Mouse (Mus musculus): ENCODE results near the gene Calcb. TPM values are rescaled to one million over a fixed set of nuclear protein-coding genes. Genes with fewer than 3 reads are reported as not detected.

Gene Calcb
- polyA plus RNA-seq, 1 experiment = not detected

DNA sequence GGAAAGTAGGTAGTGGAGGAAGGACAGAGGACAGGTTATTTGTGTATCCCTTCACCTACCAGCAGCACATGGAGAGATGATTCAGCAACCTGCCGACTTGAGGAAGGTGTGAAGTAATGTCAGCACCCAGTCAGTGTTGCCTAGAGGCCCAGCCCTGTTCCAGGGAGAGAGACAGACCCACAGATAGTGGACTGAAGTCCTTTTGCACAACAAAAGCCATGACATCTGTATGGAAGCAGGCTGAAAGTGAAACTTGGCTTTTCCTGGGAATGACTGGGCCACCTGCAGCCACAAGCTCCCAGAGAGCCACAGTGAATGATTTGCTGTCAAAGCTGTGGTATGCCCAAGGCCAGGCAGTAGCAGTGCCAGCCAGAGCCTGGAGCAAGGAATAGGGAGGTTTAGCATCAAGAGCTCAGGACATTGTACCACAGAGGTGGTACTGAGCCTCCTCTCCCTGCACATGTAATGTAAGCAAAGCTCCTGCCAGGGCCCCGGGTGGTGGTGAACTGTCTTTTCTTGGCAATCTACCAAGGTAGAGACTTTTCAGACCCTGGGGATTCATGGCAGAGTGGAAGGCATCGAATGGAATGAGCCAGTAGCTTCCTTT is 26.3 kb downstream of the Calcb start:
- 49% methylated on average over 3 of the region's 3 CpGs for WGBS
- no peak overlapping the region for H3K4me3 ChIP-seq (ENCODE audit: insufficient read depth, low read depth, low read length)
- TF ChIP-seq CTCF (IDR thresholded peaks at IDR 0.05; ENCODE audit: insufficient read depth, low read depth, low read length) (no peak), POLR2A (IDR thresholded peaks at IDR 0.05; ENCODE audit: insufficient read depth, low read depth, low read length) (no peak)
- H3K27ac ChIP-seq (ENCODE audit: insufficient read depth, low read depth, low read length) = no peak overlapping the region
- peaks cover 9% of the 10 kb centered on the region for H3K4me1 ChIP-seq (ENCODE audit: control insufficient read depth, insufficient read depth, low read length)

DNA sequence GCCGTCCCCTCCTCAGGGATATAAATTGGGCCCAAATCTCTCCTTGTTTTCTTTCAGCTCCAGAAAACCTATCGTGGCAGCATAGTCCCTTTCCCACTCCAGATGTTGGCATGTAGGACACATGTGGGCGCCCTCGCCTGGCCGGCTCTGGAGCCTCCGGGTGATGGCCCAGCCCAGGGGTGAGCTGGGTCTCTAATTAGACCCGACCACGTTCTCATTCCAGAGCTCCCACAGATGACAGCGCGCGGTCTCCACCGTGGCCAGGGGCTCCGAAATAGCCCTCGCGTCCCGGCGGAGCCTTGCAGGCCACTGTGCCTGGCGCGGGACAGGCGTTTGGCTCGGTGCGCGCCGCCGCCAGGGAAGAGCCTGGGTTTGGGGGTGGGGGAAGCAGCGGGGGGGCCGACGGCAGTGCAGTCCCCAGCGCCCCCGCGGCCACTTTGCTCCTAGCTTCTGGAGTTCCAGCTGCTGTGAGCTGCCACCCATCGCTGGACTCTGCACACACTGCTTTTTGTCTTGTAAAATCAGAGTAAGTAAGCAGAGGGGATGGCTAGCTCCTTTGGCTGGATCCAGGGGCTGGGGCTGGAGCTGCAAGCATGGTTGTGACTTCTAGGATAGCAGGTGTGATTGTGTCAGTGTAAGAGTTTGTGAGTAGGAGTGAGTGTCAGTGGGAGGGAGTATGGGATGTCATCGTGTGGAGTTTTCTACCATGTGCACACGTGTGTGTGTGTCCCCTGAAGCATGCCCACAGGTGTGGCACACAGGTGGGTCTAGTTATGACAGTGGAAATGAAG is 27.2 kb downstream of the Calcb start:
- Histone ChIP-seq H3K4me3 (ENCODE audit: insufficient read depth, low read depth, low read length) (peak overlapping the region; percentile 34), H3K4me1 (ENCODE audit: control insufficient read depth, insufficient read depth, low read length) (peaks cover 9% of the 10 kb centered on the region), H3K27ac (ENCODE audit: insufficient read depth, low read depth, low read length) (no peak overlapping the region)
- no peak for TF ChIP-seq CTCF (IDR thresholded peaks at IDR 0.05; ENCODE audit: insufficient read depth, low read depth, low read length)
- TF ChIP-seq POLR2A (IDR thresholded peaks at IDR 0.05; ENCODE audit: insufficient read depth, low read depth, low read length) = no peak
- WGBS = 6% methylated on average over 34 of the region's 34 CpGs

DNA sequence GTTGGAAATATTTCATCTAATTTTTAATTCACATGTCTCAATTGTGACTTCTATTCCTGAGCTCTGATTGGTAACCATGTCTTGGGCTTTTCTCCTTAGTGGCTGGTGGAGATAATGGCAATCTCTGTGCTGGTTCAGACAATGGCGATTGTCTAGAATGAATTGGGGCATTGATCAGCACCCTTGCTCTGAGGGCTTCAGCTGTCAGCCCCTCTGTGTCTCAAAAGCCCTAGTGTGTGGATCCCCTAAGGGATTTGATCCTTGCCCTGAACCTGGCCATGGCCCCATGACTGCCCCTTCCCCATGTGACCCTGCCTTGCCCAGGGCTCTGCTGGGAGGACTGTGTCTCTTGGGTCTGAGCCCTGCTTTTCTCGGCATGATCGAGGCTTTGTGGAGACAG is 29.2 kb downstream of the Calcb start:
- H3K4me1 ChIP-seq (ENCODE audit: control insufficient read depth, insufficient read depth, low read length) = peaks cover 9% of the 10 kb centered on the region
- WGBS = 65% methylated on average over 3 of the region's 3 CpGs
- no peak for TF ChIP-seq POLR2A (IDR thresholded peaks at IDR 0.05; ENCODE audit: insufficient read depth, low read depth, low read length)
- H3K27ac ChIP-seq (ENCODE audit: insufficient read depth, low read depth, low read length) = no peak overlapping the region
- H3K4me3 ChIP-seq (ENCODE audit: insufficient read depth, low read depth, low read length) = no peak overlapping the region

DNA sequence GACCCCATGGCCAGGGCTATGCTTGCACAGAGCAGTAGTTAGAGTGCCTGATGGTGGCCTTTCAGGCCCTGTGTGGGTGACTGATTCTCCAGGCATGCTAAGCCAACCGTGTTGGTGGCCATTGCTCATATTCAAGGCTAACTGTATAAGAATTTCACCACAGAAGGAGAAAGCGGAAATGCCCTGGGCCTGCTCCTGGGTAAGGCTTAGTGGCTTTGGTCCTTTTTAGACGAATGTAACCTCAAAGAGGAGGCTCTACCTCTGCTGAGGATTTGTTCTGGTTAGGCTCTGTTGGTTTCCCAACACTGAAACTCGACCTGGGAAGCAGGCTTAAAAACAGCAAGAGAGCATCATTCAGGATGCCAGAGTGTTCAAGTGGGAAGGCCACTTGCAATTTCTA is 29.8 kb downstream of the Calcb start:
- TF ChIP-seq CTCF (IDR thresholded peaks at IDR 0.05; ENCODE audit: insufficient read depth, low read depth, low read length) (no peak), POLR2A (IDR thresholded peaks at IDR 0.05; ENCODE audit: insufficient read depth, low read depth, low read length) (no peak)
- H3K4me3 ChIP-seq (ENCODE audit: insufficient read depth, low read depth, low read length) = no peak overlapping the region
- no peak overlapping the region; the same call in 1 of the 2 replicates for H3K27ac ChIP-seq (ENCODE audit: insufficient read depth, low read depth, low read length)
- 74% methylated on average over 4 of the region's 4 CpGs for WGBS
- peaks cover 9% of the 10 kb centered on the region for H3K4me1 ChIP-seq (ENCODE audit: control insufficient read depth, insufficient read depth, low read length)

DNA sequence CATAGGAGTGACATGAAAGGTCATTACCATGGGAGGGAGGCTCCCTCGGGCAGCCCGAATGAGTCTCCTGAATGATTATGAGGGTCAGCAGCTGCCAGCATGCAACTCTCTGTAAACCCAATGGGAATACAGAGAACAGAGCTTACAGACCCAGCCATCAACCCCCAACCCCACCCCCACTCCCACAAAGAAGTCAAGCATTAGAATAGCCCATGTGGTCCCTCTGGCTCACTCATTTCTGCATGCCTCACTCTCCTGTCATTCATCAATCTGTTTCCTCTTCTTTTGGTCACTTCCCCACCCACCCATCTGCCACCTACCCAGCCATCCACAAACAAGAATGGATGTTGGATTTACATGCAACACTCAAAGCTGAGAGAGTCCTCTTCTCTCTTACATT is 35.0 kb downstream of the Calcb start:
- Histone ChIP-seq H3K4me3 (ENCODE audit: insufficient read depth, low read depth, low read length) (no peak overlapping the region), H3K27ac (ENCODE audit: insufficient read depth, low read depth, low read length) (no peak overlapping the region), H3K4me1 (ENCODE audit: control insufficient read depth, insufficient read depth, low read length) (no peaks in the 10 kb centered on the region)
- WGBS = 61% methylated on average over 2 of the region's 2 CpGs
- TF ChIP-seq CTCF (IDR thresholded peaks at IDR 0.05; ENCODE audit: insufficient read depth, low read depth, low read length) (no peak), POLR2A (IDR thresholded peaks at IDR 0.05; ENCODE audit: insufficient read depth, low read depth, low read length) (no peak)

DNA sequence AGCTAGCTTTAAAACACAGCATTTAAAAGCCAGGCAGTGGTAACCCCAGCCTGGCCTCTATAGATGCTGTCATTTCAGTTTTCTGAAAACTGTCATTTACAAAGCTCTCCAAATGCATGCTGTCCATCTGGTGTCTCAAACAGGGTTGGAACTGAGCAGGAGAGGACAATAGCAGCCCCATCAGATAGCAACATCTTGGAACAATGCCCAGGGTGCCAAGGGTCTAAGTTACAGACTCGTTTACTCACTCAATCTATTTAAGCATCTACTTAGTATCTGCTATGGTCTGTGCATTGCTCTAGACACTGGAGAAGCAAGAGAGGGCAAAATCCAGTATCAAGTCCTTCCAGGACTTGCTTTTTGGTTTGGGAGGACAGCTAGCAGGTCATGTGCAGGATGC is 35.8 kb downstream of the Calcb start:
- 62% methylated on average over 1 of the region's 1 CpGs for WGBS
- H3K4me1 ChIP-seq (ENCODE audit: control insufficient read depth, insufficient read depth, low read length) = no peaks in the 10 kb centered on the region
- TF ChIP-seq POLR2A (IDR thresholded peaks at IDR 0.05; ENCODE audit: insufficient read depth, low read depth, low read length) = no peak
- TF ChIP-seq CTCF (IDR thresholded peaks at IDR 0.05; ENCODE audit: insufficient read depth, low read depth, low read length) = no peak
- H3K27ac ChIP-seq (ENCODE audit: insufficient read depth, low read depth, low read length) = no peak overlapping the region
- no peak overlapping the region for H3K4me3 ChIP-seq (ENCODE audit: insufficient read depth, low read depth, low read length)

DNA sequence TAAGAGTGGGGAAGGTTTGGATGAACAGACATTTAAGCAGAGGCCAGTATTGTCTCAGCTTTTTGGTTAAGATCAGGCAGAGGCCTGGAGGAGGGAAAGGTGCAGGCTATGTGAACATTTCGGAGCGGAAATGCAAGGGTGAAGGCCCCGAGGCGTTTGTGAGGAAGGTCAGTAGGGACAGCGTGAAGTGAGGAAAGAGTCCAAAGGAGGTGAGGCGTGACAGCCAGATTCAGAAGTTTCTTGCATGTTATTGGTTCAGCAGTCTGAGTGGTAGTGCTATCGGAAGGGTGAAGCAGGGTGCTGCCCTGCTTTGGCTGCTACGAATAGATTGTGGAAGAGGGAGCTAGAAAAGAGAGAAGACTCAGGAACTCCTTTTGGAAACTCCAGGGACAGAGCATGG is 36.2 kb downstream of the Calcb start:
- Histone ChIP-seq H3K27ac (ENCODE audit: insufficient read depth, low read depth, low read length) (no peak overlapping the region), H3K4me3 (ENCODE audit: insufficient read depth, low read depth, low read length) (no peak overlapping the region), H3K4me1 (ENCODE audit: control insufficient read depth, insufficient read depth, low read length) (no peaks in the 10 kb centered on the region)
- TF ChIP-seq CTCF (IDR thresholded peaks at IDR 0.05; ENCODE audit: insufficient read depth, low read depth, low read length) = no peak
- no peak for TF ChIP-seq POLR2A (IDR thresholded peaks at IDR 0.05; ENCODE audit: insufficient read depth, low read depth, low read length)
- WGBS = 92% methylated on average over 8 of the region's 8 CpGs

DNA sequence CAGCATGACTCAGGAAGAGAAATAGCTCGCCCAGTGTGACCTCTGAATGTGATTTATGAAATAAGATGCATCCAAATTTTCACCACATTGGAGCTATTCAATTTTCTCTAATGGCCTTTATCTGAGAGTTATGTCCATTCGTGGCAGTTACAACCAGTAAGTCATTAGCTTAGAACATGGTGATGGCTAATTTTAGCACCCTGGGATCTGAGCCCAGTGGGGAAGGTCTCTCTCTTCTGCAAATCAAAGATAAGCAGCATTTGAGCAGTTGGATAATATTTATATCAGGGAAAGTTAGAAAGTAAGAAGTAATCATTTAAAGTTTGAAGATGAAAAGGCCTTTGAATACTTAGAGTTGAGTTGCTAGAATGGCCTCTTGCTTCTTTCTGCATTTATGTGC is 44.2 kb downstream of the Calcb start:
- no peak overlapping the region for H3K27ac ChIP-seq (ENCODE audit: insufficient read depth, low read depth, low read length)
- H3K4me1 ChIP-seq (ENCODE audit: control insufficient read depth, insufficient read depth, low read length) = no peaks in the 10 kb centered on the region
- 69% methylated on average over 2 of the region's 2 CpGs for WGBS
- no peak overlapping the region for H3K4me3 ChIP-seq (ENCODE audit: insufficient read depth, low read depth, low read length)
- TF ChIP-seq POLR2A (IDR thresholded peaks at IDR 0.05; ENCODE audit: insufficient read depth, low read depth, low read length) = no peak
- TF ChIP-seq CTCF (IDR thresholded peaks at IDR 0.05; ENCODE audit: insufficient read depth, low read depth, low read length) = no peak

DNA sequence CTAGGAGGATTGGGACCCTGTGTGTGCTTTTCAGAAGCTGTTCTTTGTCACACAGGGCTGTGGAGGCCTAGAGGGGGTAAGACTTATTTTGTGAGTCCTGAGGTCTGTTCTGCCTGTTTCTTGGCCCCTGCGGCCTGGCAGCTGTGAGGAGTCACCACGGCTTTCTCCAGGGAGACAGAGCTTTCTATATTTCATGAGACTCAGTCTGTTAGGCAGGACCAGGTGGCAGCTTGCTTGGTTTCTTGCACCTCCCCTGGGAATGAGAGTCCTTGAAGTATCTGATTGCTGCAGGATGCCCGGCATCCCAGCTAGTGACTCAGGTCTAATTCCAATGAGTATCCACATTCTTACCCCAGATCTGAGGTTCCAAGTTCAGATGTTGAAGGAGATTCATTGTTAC is 46.8 kb downstream of the Calcb start:
- Histone ChIP-seq H3K4me1 (ENCODE audit: control insufficient read depth, insufficient read depth, low read length) (no peaks in the 10 kb centered on the region), H3K27ac (ENCODE audit: insufficient read depth, low read depth, low read length) (no peak overlapping the region), H3K4me3 (ENCODE audit: insufficient read depth, low read depth, low read length) (no peak overlapping the region)
- 82% methylated on average over 3 of the region's 3 CpGs for WGBS
- TF ChIP-seq CTCF (IDR thresholded peaks at IDR 0.05; ENCODE audit: insufficient read depth, low read depth, low read length) = no peak
- no peak for TF ChIP-seq POLR2A (IDR thresholded peaks at IDR 0.05; ENCODE audit: insufficient read depth, low read depth, low read length)
